Mouse (Mus musculus) small intestine, adult 2 months (tissue): ENCODE measurements around the gene S100a11.

Experiments
- CTCF ChIP-seq: fragments of 200-500 bp; IDR thresholded peaks from 2 replicates; pipeline ENCODE4 v1.5.1; 2012; ENCODE audit warnings: low read depth, mild to moderate bottlenecking, control low read depth, inconsistent platforms, low read length, moderate library complexity, mixed read lengths; ENCODE audit not compliant: insufficient replicate concordance, insufficient read length; ENCODE audit errors: extremely low read depth
- POLR2A ChIP-seq: fragments of 200-500 bp; IDR thresholded peaks from 2 replicates; pipeline ENCODE4 v1.6.1; 2012; ENCODE audit warnings: low read depth, mild to moderate bottlenecking, control low read depth, inconsistent platforms, low read length, moderate library complexity

DNA sequence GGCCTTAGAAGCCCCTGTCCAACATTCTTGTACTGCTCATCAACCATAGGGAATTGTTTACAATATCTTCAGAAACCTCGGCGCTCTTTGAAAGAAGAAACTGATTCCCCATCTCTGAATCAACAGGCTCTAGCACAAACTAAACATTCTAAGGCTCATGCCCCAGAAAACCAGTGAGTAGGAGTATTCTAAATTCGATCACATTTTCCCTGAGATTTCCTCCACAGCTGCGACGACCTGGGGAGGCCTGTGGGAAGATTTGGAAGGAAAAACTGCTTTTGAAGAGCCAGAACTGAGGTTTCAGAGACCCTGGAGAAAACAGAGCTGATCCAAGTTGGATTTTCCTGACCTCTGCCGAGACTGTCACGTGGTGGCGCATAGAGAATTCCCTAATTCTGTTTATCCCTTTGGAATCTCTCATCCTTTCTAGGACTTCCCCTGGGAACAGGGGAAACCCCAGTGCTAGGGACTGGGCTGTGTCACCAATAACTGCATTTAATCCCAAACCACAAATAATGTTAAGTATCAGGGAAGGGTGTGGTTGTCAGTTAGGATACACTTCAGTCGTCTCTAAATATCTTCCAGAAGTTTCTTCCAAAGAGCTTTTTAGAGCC, 33.6 kb downstream of the S100a11 start:
- no peak for TF ChIP-seq CTCF
- no peak for TF ChIP-seq POLR2A
